Mouse (Mus musculus): ENCODE results near the gene Ndufa7. TPM values are rescaled to one million over a fixed set of nuclear protein-coding genes. Genes with fewer than 3 reads are reported as not detected.
"Not testable (repeated sequence)": the region's sequence is repeated elsewhere in the genome, so short reads cannot be mapped to it uniquely, and the experiment has no call there.

Gene Ndufa7
- polyA plus RNA-seq, 1 experiment, result 406 TPM

GRCm38 (mm10) chr17:33815399-33815798 lies 9.0 kb upstream of the Ndufa7 start:
- Histone ChIP-seq H3K9ac (ENCODE audit: low read depth, poor library complexity, severe bottlenecking) (no peak overlapping the region), H3K36me3 (ENCODE audit: control insufficient read depth, insufficient read depth, low read length, poor library complexity, severe bottlenecking) (peaks cover 7% of the 10 kb centered on the region), H3K9me3 (replicated peaks; ENCODE audit: control insufficient read depth, insufficient read depth, low read length, poor library complexity, severe bottlenecking) (no peaks in the 10 kb centered on the region), H3K4me3 (ENCODE audit: low read depth, low read length) (no peak overlapping the region), H3K4me1 (ENCODE audit: control insufficient read depth, insufficient read depth, low read length) (peaks cover 2% of the 10 kb centered on the region), H3K27me3 (ENCODE audit: control insufficient read depth, insufficient read depth, low read length, poor library complexity, severe bottlenecking) (no peaks in the 10 kb centered on the region), H3K27ac (ENCODE audit: insufficient read depth, low read length) (no peak overlapping the region)
- TF ChIP-seq EP300 (IDR thresholded peaks at IDR 0.05; ENCODE audit: insufficient read depth, low read depth, low read length), result no peak
- TF ChIP-seq CTCF (IDR thresholded peaks at IDR 0.05; ENCODE audit: low read depth, low read length), result no peak
- no peak for TF ChIP-seq POLR2A (IDR thresholded peaks at IDR 0.05; ENCODE audit: insufficient read depth, low read length)

GRCm38 (mm10) chr17:33816612-33817011 lies 7.8 kb upstream of the Ndufa7 start:
- peak overlapping the region; percentile 62 for H3K4me3 ChIP-seq (ENCODE audit: low read depth, low read length)
- peaks cover 16% of the 10 kb centered on the region for H3K36me3 ChIP-seq (ENCODE audit: control insufficient read depth, insufficient read depth, low read length, poor library complexity, severe bottlenecking)
- no peaks in the 10 kb centered on the region for H3K9me3 ChIP-seq (replicated peaks; ENCODE audit: control insufficient read depth, insufficient read depth, low read length, poor library complexity, severe bottlenecking)
- peak overlapping the region; percentile 57 for H3K9ac ChIP-seq (ENCODE audit: low read depth, poor library complexity, severe bottlenecking)
- H3K4me1 ChIP-seq (ENCODE audit: control insufficient read depth, insufficient read depth, low read length), result peaks cover 2% of the 10 kb centered on the region
- 0 out of 2 replicates have a peak overlapping the region, but pooled peaks have one; percentile 9 for H3K27ac ChIP-seq (ENCODE audit: insufficient read depth, low read length)
- TF ChIP-seq POLR2A (IDR thresholded peaks at IDR 0.05; ENCODE audit: insufficient read depth, low read length) (no peak), EP300 (IDR thresholded peaks at IDR 0.05; ENCODE audit: insufficient read depth, low read depth, low read length) (no peak)
- H3K27me3 ChIP-seq (ENCODE audit: control insufficient read depth, insufficient read depth, low read length, poor library complexity, severe bottlenecking), result no peaks in the 10 kb centered on the region

DNA sequence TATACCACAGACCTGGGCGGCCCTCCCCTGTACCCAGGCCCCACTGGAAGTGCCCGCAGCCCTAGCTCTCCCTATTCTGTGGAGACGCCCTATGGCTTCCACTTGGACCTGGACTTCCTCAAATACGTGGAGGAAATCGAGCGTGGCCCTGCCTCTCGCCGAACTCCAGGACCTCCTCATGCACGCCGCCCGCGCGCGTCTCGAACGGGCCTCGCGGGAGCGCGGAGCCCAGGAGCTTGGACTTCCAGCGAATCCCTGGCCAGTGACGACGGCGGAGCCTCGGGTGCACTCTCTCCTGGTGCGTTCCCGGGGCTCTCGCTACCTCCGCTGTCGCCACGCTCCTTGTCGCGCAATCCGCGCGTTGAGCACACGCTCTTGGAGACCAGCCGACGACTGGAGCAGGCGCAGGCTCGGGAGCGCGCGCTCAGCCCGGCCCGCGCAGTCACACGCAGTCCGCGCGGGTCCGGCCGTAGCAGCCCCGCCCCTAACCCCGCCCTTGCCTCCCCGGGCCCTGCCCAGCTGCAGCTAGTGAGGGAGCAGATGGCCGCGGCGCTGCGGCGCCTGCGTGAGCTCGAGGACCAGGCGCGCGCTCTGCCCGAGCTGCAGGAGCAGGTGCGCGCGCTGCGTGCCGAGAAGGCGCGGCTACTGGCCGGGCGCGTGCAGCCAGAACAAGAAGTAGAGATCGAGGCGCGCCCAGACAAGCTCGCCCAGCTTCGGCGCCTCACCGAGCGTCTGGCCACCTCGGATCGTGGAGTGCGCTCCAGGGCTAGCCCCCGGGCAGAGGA lies 7.0 kb upstream of the Ndufa7 start:
- TF ChIP-seq CTCF (IDR thresholded peaks at IDR 0.05; ENCODE audit: low read depth, low read length) (no peak), POLR2A (IDR thresholded peaks at IDR 0.05; ENCODE audit: insufficient read depth, low read length) (peak; percentile 62), EP300 (IDR thresholded peaks at IDR 0.05; ENCODE audit: insufficient read depth, low read depth, low read length) (0 out of 2 replicates have a peak, but pooled peaks have one; percentile 16)
- Histone ChIP-seq H3K27me3 (ENCODE audit: control insufficient read depth, insufficient read depth, low read length, poor library complexity, severe bottlenecking) (no peaks in the 10 kb centered on the region), H3K9me3 (replicated peaks; ENCODE audit: control insufficient read depth, insufficient read depth, low read length, poor library complexity, severe bottlenecking) (no peaks in the 10 kb centered on the region), H3K4me3 (ENCODE audit: low read depth, low read length) (peak overlapping the region; percentile 62), H3K4me1 (ENCODE audit: control insufficient read depth, insufficient read depth, low read length) (peaks cover 2% of the 10 kb centered on the region), H3K36me3 (ENCODE audit: control insufficient read depth, insufficient read depth, low read length, poor library complexity, severe bottlenecking) (peaks cover 24% of the 10 kb centered on the region), H3K27ac (ENCODE audit: insufficient read depth, low read length) (peak overlapping the region; percentile 59), H3K9ac (ENCODE audit: low read depth, poor library complexity, severe bottlenecking) (peak overlapping the region; percentile 74)

DNA sequence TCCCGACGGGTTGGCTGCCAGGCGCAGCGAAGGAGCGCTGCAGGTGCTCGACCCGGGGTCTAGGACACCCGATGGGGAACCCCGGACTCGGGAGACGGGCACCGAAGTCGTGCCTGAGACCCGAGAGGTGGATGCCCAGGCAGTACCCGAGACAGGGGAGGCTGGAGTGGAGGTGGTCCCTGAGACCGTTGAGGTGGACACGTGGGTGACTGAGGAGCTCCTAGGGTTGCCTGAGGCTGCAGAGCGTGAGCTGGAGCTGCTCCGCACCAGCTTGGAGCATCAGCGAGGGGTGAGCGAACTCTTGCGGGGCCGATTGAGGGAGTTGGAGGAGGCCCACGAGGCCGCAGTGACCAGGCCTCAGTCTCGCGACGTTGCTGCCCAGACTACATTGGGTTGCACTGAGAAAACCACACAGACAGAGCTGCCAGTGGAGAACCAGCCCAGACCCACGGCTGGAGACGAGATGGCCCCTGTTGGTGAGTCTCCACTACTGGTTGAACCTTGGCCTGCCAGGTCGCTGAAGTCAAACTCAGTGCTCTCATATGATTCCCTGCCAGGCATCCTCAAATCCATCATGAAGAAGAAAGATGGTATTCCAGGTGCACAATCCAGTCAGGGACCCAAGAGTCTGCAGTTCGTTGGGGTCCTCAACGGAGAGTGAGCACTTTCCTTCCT lies 6.3 kb upstream of the Ndufa7 start:
- Histone ChIP-seq H3K36me3 (ENCODE audit: control insufficient read depth, insufficient read depth, low read length, poor library complexity, severe bottlenecking) (peaks cover 31% of the 10 kb centered on the region), H3K27me3 (ENCODE audit: control insufficient read depth, insufficient read depth, low read length, poor library complexity, severe bottlenecking) (no peaks in the 10 kb centered on the region), H3K9ac (ENCODE audit: low read depth, poor library complexity, severe bottlenecking) (peak overlapping the region; percentile 74), H3K27ac (ENCODE audit: insufficient read depth, low read length) (peak overlapping the region; percentile 59), H3K4me3 (ENCODE audit: low read depth, low read length) (peak overlapping the region; percentile 58), H3K9me3 (replicated peaks; ENCODE audit: control insufficient read depth, insufficient read depth, low read length, poor library complexity, severe bottlenecking) (no peaks in the 10 kb centered on the region), H3K4me1 (ENCODE audit: control insufficient read depth, insufficient read depth, low read length) (peaks cover 2% of the 10 kb centered on the region)
- no peak for TF ChIP-seq EP300 (IDR thresholded peaks at IDR 0.05; ENCODE audit: insufficient read depth, low read depth, low read length)
- no peak for TF ChIP-seq CTCF (IDR thresholded peaks at IDR 0.05; ENCODE audit: low read depth, low read length)
- no peak for TF ChIP-seq POLR2A (IDR thresholded peaks at IDR 0.05; ENCODE audit: insufficient read depth, low read length)

DNA sequence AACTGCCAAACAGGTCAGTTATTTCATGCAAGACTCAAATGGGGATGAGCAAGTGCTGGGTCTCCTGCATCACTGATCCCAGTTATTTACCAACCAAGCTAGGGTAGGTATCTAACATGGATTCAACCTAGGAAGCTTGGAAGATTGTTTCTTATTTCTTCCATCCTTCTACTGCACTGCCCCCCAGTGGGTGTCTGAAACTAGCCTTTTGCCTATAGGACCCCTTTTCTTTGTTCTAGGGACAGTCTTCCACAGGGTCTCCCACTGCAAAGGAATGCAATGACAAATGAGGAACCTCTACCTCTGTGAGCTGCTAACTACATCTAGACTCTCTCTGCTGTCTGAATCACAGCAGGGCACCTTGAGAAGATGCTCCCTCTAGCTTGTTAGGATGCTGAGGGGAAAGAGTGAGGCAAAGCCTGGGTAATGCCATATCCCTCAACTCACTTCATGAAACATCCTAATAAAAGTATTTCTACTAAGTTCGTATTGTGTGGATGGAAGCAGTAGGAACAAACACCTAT lies 1.9 kb upstream of the Ndufa7 start:
- no peak for TF ChIP-seq CTCF (IDR thresholded peaks at IDR 0.05; ENCODE audit: low read depth, low read length)
- no peak for TF ChIP-seq EP300 (IDR thresholded peaks at IDR 0.05; ENCODE audit: insufficient read depth, low read depth, low read length)
- TF ChIP-seq POLR2A (IDR thresholded peaks at IDR 0.05; ENCODE audit: insufficient read depth, low read length), result no peak
- H3K27me3 ChIP-seq (ENCODE audit: control insufficient read depth, insufficient read depth, low read length, poor library complexity, severe bottlenecking), result no peaks in the 10 kb centered on the region
- no peak overlapping the region for H3K27ac ChIP-seq (ENCODE audit: insufficient read depth, low read length)
- peaks cover 53% of the 10 kb centered on the region for H3K36me3 ChIP-seq (ENCODE audit: control insufficient read depth, insufficient read depth, low read length, poor library complexity, severe bottlenecking)
- H3K9me3 ChIP-seq (replicated peaks; ENCODE audit: control insufficient read depth, insufficient read depth, low read length, poor library complexity, severe bottlenecking), result no peaks in the 10 kb centered on the region
- peaks cover 2% of the 10 kb centered on the region for H3K4me1 ChIP-seq (ENCODE audit: control insufficient read depth, insufficient read depth, low read length)
- H3K4me3 ChIP-seq (ENCODE audit: low read depth, low read length), result peak overlapping the region; percentile 48
- H3K9ac ChIP-seq (ENCODE audit: low read depth, poor library complexity, severe bottlenecking), result peak overlapping the region; percentile 90

DNA sequence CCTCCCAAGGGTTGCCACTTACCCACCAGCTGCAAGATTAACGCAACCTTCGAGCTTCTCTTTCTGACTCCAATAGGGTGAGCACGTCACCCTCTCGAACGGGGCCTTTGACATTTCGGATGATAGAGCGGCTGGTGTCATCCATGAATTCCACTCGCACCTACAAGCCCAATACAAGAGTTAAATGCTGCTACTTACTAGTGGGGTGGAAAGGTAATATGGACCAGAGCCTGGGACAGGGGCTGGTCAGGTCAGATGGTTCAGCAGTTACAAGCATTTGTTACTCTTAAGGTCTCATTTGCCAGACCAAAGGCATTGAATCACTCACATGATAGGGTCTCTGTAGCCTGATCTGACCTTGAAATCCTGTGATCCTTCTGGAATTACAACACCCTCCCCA lies 1.2 kb upstream of the Ndufa7 start:
- Histone ChIP-seq H3K9ac (ENCODE audit: low read depth, poor library complexity, severe bottlenecking) (peak overlapping the region; percentile 90), H3K4me3 (ENCODE audit: low read depth, low read length) (peak overlapping the region; percentile 78), H3K36me3 (ENCODE audit: control insufficient read depth, insufficient read depth, low read length, poor library complexity, severe bottlenecking) (peaks cover 59% of the 10 kb centered on the region), H3K27ac (ENCODE audit: insufficient read depth, low read length) (peak overlapping the region; percentile 21)
- not testable (repeated sequence) for H3K27me3 ChIP-seq (ENCODE audit: control insufficient read depth, insufficient read depth, low read length, poor library complexity, severe bottlenecking); H3K4me1 ChIP-seq (ENCODE audit: control insufficient read depth, insufficient read depth, low read length); H3K9me3 ChIP-seq (replicated peaks; ENCODE audit: control insufficient read depth, insufficient read depth, low read length, poor library complexity, severe bottlenecking)

- peaks cover 68% of the 10 kb centered on the region for H3K36me3 ChIP-seq (ENCODE audit: control insufficient read depth, insufficient read depth, low read length, poor library complexity, severe bottlenecking)
These were observed 592 bp downstream of the Ndufa7 start for GRCm38 (mm10) chr17:33824997-33825330.

More at GRCm38 (mm10) chr17:33824997-33825330, 592 bp downstream of the Ndufa7 start:
- H3K27me3 ChIP-seq (ENCODE audit: control insufficient read depth, insufficient read depth, low read length, poor library complexity, severe bottlenecking); H3K4me1 ChIP-seq (ENCODE audit: control insufficient read depth, insufficient read depth, low read length); H3K9me3 ChIP-seq (replicated peaks; ENCODE audit: control insufficient read depth, insufficient read depth, low read length, poor library complexity, severe bottlenecking): not testable (repeated sequence)
- Histone ChIP-seq H3K27ac (ENCODE audit: insufficient read depth, low read length) (peak overlapping the region; percentile 57; the same call in 1 of the 2 replicates), H3K9ac (ENCODE audit: low read depth, poor library complexity, severe bottlenecking) (peak overlapping the region; percentile 90), H3K4me3 (ENCODE audit: low read depth, low read length) (peak overlapping the region; percentile 85)

All from ES-Bruce4 (cell line).